Mouse (Mus musculus) lung, postnatal 10 days (tissue): ENCODE data around the gene Hist1h2bn.
A peak's percentile ranks its signal among the peaks of the same experiment; 100 is the strongest.
"Not testable (repeated sequence)": the region's sequence is repeated elsewhere in the genome, so short reads cannot be mapped to it uniquely, and the experiment has no call there.

Experiments
- DNase-seq: peaks from one replicate; pipeline ENCODE4 v3.0.0; 2021

Gene Hist1h2bn

GRCm38 (mm10) chr13:21753524-21754285 is at the start of gene Hist1h2bn, which contains the start of gene Hist1h2ak:
Hist1h2bn (plus strand) TSS chr13:21754123.
Hist1h2ak (minus strand) TSS chr13:21753827.
- peak; percentile 75 for DNase-seq

- no peak for DNase-seq
These were observed 47.3 kb upstream of the Hist1h2bn start for GRCm38 (mm10) chr13:21706669-21707068.

GRCm38 (mm10) chr13:21710031-21710711 is 43.8 kb upstream of the Hist1h2bn start:
- peak; percentile 93 for DNase-seq

GRCm38 (mm10) chr13:21710821-21711525 is 43.0 kb upstream of the Hist1h2bn start:
- DNase-seq: peak; percentile 80

GRCm38 (mm10) chr13:21711698-21712097 is 42.2 kb upstream of the Hist1h2bn start:
- DNase-seq: no peak

GRCm38 (mm10) chr13:21714725-21715124 is 39.2 kb upstream of the Hist1h2bn start:
- peak; percentile 76 for DNase-seq

GRCm38 (mm10) chr13:21715131-21715863 is 38.6 kb upstream of the Hist1h2bn start:
- no peak for DNase-seq

GRCm38 (mm10) chr13:21715864-21716539 is 37.9 kb upstream of the Hist1h2bn start, which contains the start of the genes Hist1h2bl and Hist1h2ai:
Hist1h2bl (minus strand) TSS chr13:21716143.
Hist1h2ai (plus strand) TSS chr13:21716422.
- DNase-seq: peak; percentile 88

GRCm38 (mm10) chr13:21716540-21717391 is 37.2 kb upstream of the Hist1h2bn start:
- peak; percentile 16 for DNase-seq

GRCm38 (mm10) chr13:21717397-21718357 is 36.2 kb upstream of the Hist1h2bn start, which contains the start of gene Hist1h3h:
Hist1h3h (plus strand) TSS chr13:21717659.
- peak; percentile 88 for DNase-seq

- DNase-seq: no peak
These were observed 35.4 kb upstream of the Hist1h2bn start for GRCm38 (mm10) chr13:21718381-21719080.

- not testable (repeated sequence) for DNase-seq
These were observed 32.7 kb upstream of the Hist1h2bn start for GRCm38 (mm10) chr13:21721107-21721756.

GRCm38 (mm10) chr13:21721757-21722372 is 32.1 kb upstream of the Hist1h2bn start, which contains the start of gene Hist1h2bm:
Hist1h2bm (plus strand) TSS chr13:21722044.
- DNase-seq: peak; percentile 71

GRCm38 (mm10) chr13:21722373-21722925 is 31.5 kb upstream of the Hist1h2bn start:
- DNase-seq: no peak

- DNase-seq: no peak
These were observed 30.7 kb upstream of the Hist1h2bn start for GRCm38 (mm10) chr13:21722993-21723836.

GRCm38 (mm10) chr13:21727948-21728572 is 25.9 kb upstream of the Hist1h2bn start:
- no peak for DNase-seq
